ENCODE assay signal across 8 mouse cellular contexts in the genomic region with DNA sequence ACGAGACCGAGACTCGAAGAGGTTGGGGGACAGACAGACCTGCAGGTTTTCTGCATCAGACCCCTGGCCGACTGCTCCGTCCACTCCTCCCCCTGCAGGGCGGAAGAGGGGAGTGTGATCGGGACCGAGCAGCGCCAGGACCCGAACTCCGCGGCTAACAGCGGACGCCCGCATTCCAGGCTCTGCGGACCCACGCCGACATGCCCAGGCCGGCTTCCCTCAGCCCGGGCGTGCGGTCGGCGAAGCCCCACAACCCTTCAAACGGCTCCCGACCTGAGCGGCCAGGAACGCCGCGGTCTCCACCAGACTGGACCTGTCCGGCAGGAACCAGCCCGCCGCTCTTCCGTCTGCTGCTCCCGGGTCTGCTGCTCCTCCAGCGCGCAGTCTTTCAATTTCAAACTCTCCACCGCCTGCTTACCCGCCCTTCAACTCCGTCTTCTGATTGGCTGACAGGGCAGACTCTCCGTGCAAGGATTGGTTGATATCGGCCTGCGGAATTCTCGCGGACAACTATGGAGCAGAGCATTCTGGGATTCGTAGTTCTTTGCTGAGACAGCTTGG. TPM values are rescaled to one million over a fixed set of nuclear protein-coding genes. Genes with fewer than 3 reads are reported as not detected.
DNase-seq lines count a peak whose midpoint lies in the region; ATAC-seq and TF ChIP-seq lines count a peak whose summit lies in the region.

A gene (minus strand): TSS at position 404 of the 561 bp plus-strand sequence.

- peak within 1 kb of the TSS; percentile 98 for H3K4me2 ChIP-seq in hindbrain, postnatal 0 days (ENCODE audit: low read depth, low read length)

- ATAC-seq in common myeloid progenitor, adult 5-6 weeks (replicated peaks; ENCODE audit: low read depth, poor library complexity, severe bottlenecking) = peak; percentile 100
- peak; percentile 100 for ATAC-seq in hindbrain, postnatal 0 days
- ATAC-seq in megakaryocyte, adult 5-6 weeks (ENCODE audit: poor library complexity, severe bottlenecking) = peak; percentile 99

- no peak for TF ChIP-seq CTCF in gastrocnemius, adult 2 months (IDR thresholded peaks at IDR 0.05)
- peak; percentile 33 for TF ChIP-seq CTCF in hindbrain, postnatal 0 days (IDR thresholded peaks at IDR 0.05; ENCODE audit: low read depth)
- TF ChIP-seq CTCF in left cerebral cortex, adult 2 months (IDR thresholded peaks at IDR 0.05) = no peak; the same call in none of the 2 replicates

- H3K27me3 ChIP-seq in hindbrain, postnatal 0 days (ENCODE audit: insufficient read depth, low read length) = no peaks in the 10 kb centered on the region

- peak within 1 kb of the TSS; percentile 87 for H3K4me3 ChIP-seq in gastrocnemius, adult 2 months
- H3K4me3 ChIP-seq in hindbrain, postnatal 0 days (ENCODE audit: low read length) = peak within 1 kb of the TSS; percentile 81
- peak within 1 kb of the TSS; percentile 76 for H3K4me3 ChIP-seq in left cerebral cortex, adult 2 months

- intact Hi-C loops in gastrocnemius, adult 2 months (cut with DNase I) = no loop called here
- intact Hi-C loops in left cerebral cortex, adult 2 months (cut with DNase I) = no loop called here

- peaks cover 5% of the 10 kb centered on the region; the same call in 1 of the 2 replicates for H3K4me1 ChIP-seq in hindbrain, postnatal 0 days (ENCODE audit: insufficient read depth, low read length)

- H3K36me3 ChIP-seq in hindbrain, postnatal 0 days (ENCODE audit: insufficient read depth, low read length) = no peaks in the 10 kb centered on the region

- H3K27ac ChIP-seq in gastrocnemius, adult 2 months = peak within 1 kb of the TSS; percentile 63; the same call in 1 of the 2 replicates
- H3K27ac ChIP-seq in hindbrain, postnatal 0 days = peak within 1 kb of the TSS; percentile 41; the same call in 1 of the 2 replicates
- H3K27ac ChIP-seq in left cerebral cortex, adult 2 months = no peak within 1 kb of the TSS

- 1% methylated on average over 46 of the region's 46 CpGs for WGBS in hindbrain, postnatal 0 days

- no peaks in the 10 kb centered on the region for H3K9me3 ChIP-seq in hindbrain, postnatal 0 days (ENCODE audit: low read length)

- DNase-seq in ZHBTc4 (ENCODE audit: low read depth, low spot score) = peak; percentile 98
- DNase-seq in gastrocnemius, adult 2 months = peak; percentile 92
- peak; percentile 96 for DNase-seq in hindbrain, postnatal 0 days (ENCODE audit: low spot score)
- DNase-seq in left cerebral cortex, adult 2 months (ENCODE audit: extremely low spot score in 1 of 2, low spot score in 2 of 2) = peak; percentile 83 to 87
- DNase-seq in right cerebral cortex, adult 2 months (ENCODE audit: low spot score in 2 of 2) = peak; percentile 89 to 93
- peak; percentile 92 for DNase-seq in urinary bladder, postnatal 14 days (ENCODE audit: low spot score)

- H3K9ac ChIP-seq in hindbrain, postnatal 0 days (replicated peaks; ENCODE audit: low read length) = peak within 1 kb of the TSS; percentile 64

RNA-seq across cellular contexts. Expression of the gene that starts here (rescaled TPM):
- 88.0 and 92.6 TPM in 2 replicates for total RNA-seq in common myeloid progenitor, adult 5-6 weeks (2017)
- under 1 TPM; 0.36 to 0.99 TPM for total RNA-seq in gastrocnemius, adult 2 months (2021)
- 15.1 and 17.7 TPM in 2 replicates for total RNA-seq in hindbrain, postnatal 0 days (2014; rRNA removed)
- 36.9 and 42.1 TPM in 2 replicates for polyA plus RNA-seq in hindbrain, postnatal 0 days (2015; fragmentation: Nextera tagmentation; extraction: Ambion mirVana)
- total RNA-seq in left cerebral cortex, adult 2 months (2021) = 1 to 10 TPM in 1 of 2 experiments, under 1 TPM in 1; 0.61 to 1.4 TPM
- total RNA-seq in megakaryocyte, adult 5-6 weeks (2015) = 101 and 107 TPM in 2 replicates
- total RNA-seq in megakaryocyte, adult 5-6 weeks (2017) = 116 and 134 TPM in 2 replicates

Comparison
In these comparisons a context has a peak if more than half of its experiments do, and no peak if none do; other contexts are left out.
1. Peak in DNase-seq, H3K4me3 ChIP-seq and H3K27ac ChIP-seq in gastrocnemius, adult 2 months; RNA of the gene not detected or under 1 TPM.